Mouse (Mus musculus) ovary, adult 10 weeks (tissue): ENCODE results near the gene Cox6a2. TPM values are rescaled to one million over a fixed set of nuclear protein-coding genes. Genes with fewer than 3 reads are reported as not detected.

Source experiments
- polyA plus RNA-seq: library from polyadenylated mRNA; stranded (reverse); fragments of 350-450 nt; fragmentation: Illumina TruSeq; extraction: RNeasy Lipid Tissue Mini Kit (QIAGEN cat#74804); gene quantifications from one replicate; pipeline ENCODE4 v1.2.3, GENCODE M21; 2014

Cox6a2 gene
- not detected for polyA plus RNA-seq

DNA sequence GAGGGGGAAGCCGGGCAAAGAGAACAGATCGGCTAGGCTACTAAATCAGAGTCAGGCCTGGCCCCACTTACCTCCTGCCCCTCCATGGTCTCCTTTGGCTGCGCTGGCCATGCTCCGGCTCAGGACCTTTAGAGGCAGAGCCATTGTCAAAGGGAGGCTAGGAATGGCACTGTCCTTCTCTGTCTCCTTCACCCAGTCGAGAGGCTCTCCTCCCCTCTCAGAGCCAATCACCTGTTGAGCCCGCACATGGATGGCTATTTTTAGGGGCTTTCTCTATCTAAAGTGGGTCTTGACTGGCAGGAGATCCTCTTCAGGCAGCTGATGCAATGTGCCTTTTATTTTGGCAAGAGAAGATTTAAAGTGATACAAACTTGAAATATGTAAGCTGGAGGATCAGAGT lies at the start of gene Cox6a2:
TSS of gene Cox6a2 (minus strand) at position 236 of the 400 bp plus-strand sequence.

DNA sequence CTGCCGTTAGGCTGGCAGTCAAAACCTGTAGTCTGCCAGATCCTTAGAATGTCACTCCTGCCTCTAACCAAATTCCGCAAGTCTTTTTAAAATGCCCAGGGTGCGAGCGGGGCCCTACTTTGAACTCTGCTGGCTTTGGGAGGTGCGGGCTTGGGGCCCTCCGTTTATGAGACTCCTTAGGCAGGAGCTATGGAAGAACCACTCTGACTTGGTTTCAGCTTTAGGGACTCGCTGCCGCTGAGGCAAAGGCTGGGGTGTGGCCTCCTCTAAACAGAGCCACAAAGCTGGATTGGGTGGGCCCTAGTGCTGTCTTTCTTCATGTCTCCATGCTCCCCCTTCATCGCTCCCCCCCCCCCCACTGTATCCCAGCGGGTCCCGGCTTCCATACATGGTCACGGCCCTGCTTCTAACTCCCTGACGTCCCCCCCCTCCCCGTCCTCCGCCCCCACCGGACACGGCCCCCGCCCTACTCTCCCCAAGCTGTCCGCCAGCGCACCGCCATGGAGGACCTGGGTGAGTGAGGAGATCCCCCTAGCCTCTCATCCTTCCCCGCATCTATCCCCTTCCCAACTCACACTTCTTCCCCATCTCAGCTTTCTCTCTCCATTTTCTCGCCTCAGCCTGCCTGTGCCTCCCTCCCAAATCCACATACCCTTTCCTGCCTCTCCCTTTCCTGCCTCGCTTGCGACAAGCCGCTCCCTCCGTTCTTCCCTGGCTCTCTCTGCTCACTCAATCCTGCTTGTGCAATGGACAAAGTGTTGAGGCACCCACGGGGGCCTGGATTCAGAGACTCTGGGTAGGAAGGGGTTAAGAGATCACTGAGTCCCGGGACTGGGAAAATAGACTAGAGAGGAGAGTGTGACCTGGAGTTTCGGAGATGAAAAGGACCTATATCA lies 40.6 kb upstream of the Cox6a2 start, which contains the start of gene Tgfb1i1:
TSS of gene Tgfb1i1 (plus strand) at position 317 of the 896 bp plus-strand sequence.

DNA sequence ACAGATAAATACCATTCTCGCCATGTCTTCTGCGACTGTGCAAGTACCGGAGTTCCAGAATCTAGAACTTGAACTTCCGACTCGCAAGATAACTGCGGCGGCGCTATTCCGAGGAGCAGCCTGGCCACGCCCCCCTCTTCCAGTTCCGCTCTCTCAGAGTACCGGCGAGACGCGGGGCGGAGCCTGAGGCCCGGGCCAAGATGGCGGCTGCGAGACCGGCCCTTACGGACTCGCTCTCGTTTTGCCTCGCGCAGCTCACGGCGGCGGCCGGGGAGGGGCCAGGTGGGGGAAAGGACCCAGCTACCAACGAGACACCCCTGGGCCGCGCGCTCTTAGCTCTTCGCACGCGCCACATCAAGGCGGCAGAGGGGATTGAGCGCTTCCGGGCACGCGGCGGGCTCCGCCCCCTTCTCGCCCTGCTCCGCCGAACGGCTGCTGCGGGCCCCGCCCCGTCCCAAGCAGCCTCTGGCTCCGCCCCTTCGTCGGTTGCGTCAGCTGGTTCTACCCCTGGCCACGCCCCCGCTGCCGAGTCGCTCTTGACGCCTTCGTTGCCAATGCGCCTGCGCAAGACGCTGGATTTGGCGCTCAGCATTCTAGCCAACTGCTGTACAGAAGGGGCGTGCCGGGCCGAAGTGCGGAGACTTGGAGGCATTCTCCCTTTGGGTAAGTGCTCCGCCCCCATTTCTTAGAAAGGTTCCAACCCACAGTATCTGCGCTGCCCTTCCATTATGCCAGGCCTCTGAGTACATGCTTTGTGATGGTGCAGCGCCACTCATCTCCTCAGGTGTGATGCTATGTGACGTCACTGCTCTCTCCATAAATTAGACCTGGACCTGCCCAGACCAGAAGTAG lies 32.0 kb upstream of the Cox6a2 start, which contains the start of gene 9130023H24Rik:
TSS of gene 9130023H24Rik (minus strand) at position 105 of the 852 bp plus-strand sequence.

DNA sequence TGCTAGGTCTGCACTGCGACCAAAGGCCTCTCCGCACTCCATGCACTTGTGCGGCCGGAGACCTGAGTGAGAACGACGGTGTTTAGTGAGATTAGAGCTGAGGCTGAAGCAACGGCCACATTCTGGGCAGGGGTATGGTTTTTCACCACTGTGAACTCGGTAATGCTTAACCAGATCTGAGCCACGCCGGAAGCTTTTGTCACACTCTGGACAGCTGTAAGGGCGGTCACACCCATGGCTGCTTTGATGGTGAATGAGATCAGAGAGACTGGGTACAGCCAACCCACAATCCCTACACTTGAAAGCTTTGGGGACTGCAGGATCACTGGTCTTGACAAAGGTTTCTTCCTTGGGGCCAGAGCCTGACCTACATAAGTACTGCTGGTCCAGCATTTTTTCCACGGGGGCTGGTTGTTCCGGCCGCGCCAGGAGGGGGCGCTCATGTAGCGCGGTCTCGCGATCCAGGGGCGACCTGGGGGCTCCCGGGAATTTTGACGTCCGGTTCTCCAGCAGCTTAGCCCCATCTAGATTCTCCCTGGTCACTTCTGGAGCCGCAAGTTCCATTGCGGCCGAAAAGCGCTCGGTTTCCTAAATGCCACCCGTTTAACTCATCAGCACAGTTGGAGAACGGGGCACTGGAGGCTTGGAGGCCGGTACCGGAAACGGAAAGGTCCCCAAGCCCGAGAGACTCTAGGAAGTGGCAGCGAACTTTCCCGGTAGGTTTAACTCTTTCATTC lies 30.8 kb upstream of the Cox6a2 start, which contains the start of gene Armc5:
TSS of gene Armc5 (plus strand) at position 487 of the 737 bp plus-strand sequence.

Other genes starting within 250 kb of the Cox6a2 start
- 903 TPM for gene Fus, start 238.9 kb downstream of the Cox6a2 start, polyA plus RNA-seq
- gene Pycard, start 212.5 kb downstream of the Cox6a2 start, polyA plus RNA-seq, result 5.3 TPM
- not detected for gene Trim72, start 202.4 kb downstream of the Cox6a2 start, polyA plus RNA-seq
- gene Itgam, start 143.7 kb downstream of the Cox6a2 start, polyA plus RNA-seq, result 5.8 TPM
- not detected for gene Gm49368, start 143.7 kb downstream of the Cox6a2 start, polyA plus RNA-seq
- gene Itgax, start 76.8 kb downstream of the Cox6a2 start, polyA plus RNA-seq, result 5.0 TPM
- gene Itgad, start 52.0 kb downstream of the Cox6a2 start, polyA plus RNA-seq, result not detected
- 0.26 TPM for gene Armc5, start 31.0 kb upstream of the Cox6a2 start, polyA plus RNA-seq
- 7.0 TPM for gene 9130023H24Rik, start 31.6 kb upstream of the Cox6a2 start, polyA plus RNA-seq
- gene Tgfb1i1, start 40.4 kb upstream of the Cox6a2 start, polyA plus RNA-seq, result 18.4 TPM
- gene Slc5a2, start 59.3 kb upstream of the Cox6a2 start, polyA plus RNA-seq, result not detected
- gene BC017158, start 91.8 kb upstream of the Cox6a2 start, polyA plus RNA-seq, result 4.8 TPM
- gene Rgs10, start 212.4 kb upstream of the Cox6a2 start, polyA plus RNA-seq, result 32.8 TPM